Mouse (Mus musculus): ENCODE measurements at regions not wholly inside any gene's neighbourhood (a gene's known extent, or its start where the extent isn't known, plus 50 kb on each side); places are given as distances from the start of the nearest gene placed in this dataset.

DNA sequence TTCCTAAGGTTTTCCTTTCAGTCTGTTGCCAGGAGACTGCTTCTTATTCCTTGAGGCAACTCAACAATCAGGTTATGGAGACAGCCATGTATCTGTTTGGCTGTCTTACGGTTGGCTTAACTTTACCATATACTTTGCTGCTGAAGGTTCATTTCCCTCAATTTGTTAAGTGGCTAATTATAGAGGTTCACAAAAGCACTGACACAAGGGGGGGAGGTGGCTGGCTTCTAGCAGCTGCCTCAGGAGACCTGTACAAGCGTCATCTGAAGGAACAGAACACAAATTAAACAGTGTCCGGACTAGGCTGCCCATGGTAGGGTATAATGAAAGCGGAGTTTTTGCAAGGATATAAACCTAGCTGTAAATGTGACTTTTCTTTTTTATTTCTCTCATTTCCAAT lies 305.0 kb upstream of the Rnf219 start:
- DNase-seq, result no peak

DNA sequence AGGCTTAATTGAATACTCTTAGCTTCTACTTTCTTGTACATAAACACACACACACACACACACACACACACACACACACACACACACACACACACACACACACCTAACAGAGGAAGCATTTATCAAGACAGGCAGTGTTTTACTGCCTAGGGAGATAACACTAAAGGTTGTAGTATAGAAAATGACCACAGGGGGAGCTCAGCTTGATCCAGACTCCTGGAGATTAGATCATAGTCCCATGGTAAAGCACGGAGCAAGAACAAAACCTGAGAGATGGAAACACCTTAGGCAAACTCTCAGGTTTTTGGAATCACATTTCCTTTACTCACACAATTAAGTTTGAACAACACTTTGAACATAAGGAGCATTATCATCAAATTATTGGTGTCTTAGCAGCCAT lies 302.5 kb upstream of the Rnf219 start:
- DNase-seq, result no peak

DNA sequence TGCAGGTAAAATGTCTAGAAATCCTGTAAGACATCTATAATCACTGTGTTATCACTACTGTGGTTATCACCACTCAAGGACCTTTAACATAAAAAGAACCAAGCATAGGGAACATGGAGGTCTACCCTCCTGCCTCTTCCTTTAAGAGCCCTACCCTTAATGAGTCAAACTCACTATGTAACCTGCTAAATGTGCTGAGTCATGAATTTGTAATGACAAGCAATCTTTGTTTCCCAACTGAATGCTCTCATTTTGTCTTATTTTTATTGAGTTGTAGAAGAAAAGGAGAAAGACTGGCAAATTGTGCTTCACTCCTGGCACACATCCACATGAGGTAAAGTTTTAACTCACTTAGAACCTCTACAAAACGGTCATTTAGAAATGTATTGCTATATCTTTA lies 301.8 kb upstream of the Rnf219 start:
- no peak for DNase-seq

DNA sequence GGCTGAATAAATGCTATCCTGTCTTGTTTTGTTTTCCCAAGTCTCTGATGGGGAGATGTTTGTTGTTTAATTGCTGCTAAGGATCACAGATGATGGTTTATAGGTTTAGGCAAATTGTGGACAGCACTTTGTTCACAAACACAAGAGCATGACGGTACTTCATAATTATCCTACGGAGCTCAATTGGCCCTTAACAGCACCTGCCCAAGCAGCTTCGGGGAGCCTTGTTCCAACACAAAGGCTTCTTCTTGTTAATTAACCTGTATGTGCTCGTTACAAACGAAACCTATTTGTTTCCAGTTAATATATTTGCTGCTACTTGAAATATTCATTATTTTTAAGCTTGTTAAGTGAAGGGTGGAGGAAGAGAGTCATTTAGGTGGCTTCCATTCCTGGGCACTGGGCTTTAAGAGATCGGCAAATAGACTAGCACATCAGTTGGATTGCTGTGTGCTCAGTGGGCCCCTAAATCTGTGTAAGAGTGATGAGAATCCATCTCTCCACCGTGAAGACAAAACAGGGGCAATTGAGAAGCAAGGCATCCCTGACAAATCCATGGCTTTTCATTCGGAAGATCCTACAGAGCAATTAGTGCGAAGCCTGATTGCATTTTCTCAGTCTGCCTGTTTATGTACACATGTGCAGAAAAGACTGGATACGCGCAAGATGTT lies 299.6 kb upstream of the Rnf219 start:
- no peak for DNase-seq

DNA sequence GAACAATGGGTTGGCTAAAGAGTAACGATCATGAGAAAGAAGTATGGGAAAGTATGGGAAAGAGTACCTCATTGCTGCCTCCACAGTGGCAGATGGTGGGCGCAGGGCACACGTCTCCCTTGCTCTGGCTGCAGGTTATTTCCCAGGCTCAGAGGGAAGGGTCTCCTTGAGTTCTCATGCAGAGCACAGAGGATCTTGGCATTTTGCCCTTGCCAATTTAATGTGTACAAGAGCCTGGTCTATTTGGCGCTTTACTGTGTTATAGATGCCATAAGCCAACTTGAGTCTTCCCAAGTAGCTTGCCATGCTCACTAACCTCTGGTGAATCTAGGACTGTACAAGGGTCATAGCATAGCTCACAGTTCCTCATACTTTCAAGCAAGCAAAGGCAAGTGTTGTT lies 296.7 kb upstream of the Rnf219 start:
- no peak for DNase-seq

DNA sequence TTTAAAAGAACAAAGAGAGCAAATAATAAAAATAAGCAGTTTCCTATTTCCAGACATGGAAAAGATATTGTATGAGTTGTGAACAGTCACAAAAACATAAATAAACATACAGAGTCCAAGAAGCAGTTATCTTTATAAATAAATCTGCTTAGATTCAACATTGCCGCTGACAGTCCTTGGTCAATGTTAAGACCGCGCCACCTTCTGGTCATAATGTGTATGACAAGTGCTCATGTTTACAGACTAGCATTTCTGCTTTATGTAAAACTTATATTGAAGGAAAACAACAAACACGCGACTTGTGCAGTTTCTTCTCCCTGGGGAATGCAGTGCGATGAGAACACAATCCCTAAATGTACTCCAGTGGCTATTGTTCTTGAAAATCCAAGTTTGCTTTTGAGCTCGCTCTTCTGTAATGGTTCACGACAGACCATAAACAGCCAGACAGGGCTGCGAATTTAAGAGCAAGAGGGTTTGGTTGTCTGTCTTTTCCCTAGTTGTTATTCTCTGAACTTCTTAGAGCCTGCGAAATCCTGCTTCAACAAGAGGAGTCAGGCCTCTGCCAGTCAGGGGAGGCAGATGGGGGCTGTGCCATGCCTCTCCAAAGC lies 291.6 kb upstream of the Rnf219 start:
- DNase-seq, result peak; percentile 29 to 83

DNA sequence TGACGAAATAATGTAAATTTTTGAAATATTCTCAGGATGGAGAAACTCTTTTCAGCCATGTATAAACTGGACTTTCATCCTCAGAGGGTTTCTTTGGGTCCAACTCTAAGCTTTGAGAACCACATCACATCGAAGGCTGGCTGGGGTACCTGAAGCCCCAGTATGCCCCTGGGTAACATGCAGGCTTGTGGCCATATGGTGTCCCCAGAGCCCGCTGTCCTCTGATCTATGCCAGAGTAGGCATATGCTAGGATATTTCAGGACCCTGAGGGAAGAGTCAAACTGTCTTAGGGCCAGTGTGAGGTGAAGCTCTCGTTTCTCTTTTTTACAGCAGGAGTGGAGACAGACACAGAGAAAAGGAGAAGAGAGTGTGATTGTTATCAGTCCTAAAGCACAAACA lies 289.6 kb upstream of the Rnf219 start:
- no peak for DNase-seq

DNA sequence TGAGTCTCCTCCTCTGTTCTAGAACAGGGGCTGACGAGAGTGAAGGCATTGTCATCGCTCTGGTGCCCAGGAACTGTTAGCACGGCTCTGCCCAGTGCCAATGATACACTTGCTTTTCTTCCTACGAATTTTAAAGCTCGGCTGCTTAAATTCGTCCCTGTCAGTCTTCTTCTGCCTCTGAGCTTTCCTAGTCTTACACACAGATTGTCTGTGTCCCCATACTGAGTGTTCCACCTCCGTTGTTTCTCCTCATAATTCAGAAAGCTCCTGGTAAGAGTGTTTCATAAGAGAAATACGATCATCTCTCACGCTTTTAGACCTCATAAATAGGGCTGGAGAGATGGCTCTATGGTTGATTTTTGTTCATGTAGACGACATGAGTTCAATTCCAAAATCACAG lies 282.9 kb upstream of the Rnf219 start:
- no peak for DNase-seq

DNA sequence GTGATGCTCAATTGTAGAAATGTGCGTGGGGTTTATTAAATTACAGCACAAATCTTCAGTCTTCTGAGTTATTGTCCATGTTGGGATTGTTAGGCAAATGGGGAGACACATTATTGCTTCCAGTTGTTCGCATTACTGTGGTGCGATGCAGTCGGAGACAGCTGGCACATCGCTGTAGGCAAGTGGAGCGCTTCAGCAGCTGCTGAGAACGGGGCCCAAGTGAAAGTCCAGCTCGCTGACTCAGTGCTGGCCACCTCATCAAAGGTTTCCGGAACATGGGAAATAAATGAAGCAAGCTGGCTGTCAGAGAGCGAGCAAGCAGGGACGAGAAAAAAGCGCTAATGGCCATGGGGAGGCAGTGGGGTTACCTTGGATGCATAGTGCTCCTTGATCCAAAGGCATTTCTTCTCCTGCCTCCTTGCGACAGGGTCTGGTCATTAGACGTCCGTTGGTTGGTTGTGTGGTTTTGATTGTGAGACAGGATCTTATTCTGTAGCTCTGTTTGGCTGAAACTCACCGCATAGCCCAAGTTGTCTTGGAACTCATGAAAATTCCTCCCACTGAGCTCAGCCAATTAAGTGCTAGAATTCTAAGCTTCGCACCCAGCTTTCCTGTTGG lies 274.0 kb upstream of the Rnf219 start:
- DNase-seq, result no peak

DNA sequence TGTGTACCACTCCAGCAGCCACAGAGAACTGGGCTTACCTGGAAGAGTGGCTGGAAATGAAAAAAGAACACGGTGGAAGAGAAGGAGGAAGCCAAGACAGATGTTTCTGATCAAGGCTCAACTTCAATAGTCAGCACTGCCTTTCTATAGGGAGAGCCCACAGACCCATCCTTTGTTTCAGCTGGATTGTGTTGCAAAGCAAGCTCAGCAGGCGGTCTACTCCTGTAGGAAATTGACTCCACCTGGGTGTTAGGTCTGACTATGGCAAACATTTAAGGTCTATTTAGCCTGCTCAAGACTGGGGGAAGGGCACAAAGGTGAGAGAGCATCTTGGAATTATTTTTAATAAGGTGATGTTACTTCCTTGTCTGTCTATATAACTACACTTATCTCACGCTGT lies 266.9 kb upstream of the Rnf219 start:
- no peak for DNase-seq

DNA sequence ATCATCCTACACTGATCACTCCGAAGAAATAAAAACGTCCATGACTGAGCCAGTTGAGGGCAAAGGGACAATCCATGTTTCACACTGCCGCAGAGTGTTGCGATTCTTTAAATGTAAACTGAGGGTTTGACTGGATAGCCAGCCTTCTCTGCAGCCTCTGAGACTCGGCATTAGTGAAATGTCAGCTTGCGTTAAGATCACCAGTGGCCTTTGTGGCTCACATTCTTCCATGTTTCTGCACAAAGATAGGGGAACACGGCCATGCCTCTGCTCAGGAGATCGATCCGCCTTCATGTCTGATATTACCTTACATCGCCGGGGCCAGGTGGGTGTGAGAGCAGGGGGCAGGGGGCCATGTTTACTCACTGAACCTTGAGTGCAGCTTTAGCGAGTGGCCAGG lies 262.6 kb upstream of the Rnf219 start:
- no peak for DNase-seq

DNA sequence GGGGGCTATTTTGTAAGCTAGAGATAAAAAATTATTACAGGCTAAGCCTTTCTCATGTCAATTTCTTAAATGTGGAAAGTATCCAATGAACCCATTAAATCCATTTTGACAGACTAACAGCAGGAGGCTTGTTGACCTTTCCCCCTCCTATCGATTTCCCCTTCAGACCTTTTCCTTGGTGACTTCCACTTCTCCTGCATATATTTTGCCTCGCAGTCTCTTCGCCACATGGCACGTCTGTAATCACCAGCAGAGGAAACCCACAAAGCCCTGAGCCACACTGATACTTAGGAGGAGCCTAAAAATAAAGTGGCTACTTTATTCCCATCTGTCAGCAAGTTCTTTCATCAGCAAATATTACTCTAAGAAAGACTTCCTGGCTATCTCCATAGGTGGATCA lies 247.5 kb upstream of the Rnf219 start:
- DNase-seq, result no peak

DNA sequence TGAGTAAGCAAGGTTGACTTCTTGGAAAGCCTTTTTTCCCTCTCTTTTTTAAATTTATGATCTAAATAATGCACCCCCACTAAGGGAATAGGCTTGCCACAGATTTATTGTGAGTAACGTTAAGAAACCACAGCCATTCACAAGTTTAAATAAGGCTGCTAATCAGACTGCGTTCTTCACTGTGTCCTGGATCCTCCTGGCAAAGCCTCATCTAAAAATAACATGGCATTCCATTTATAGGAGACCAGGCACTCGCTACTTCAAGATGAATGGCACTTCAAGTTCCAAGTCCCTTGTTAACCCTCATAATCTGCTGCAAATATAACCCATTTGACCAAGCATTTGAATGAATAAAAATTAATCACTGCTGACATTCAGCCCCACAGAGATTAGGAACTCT lies 211.8 kb upstream of the Rnf219 start:
- peak; percentile 20 to 55 for DNase-seq

DNA sequence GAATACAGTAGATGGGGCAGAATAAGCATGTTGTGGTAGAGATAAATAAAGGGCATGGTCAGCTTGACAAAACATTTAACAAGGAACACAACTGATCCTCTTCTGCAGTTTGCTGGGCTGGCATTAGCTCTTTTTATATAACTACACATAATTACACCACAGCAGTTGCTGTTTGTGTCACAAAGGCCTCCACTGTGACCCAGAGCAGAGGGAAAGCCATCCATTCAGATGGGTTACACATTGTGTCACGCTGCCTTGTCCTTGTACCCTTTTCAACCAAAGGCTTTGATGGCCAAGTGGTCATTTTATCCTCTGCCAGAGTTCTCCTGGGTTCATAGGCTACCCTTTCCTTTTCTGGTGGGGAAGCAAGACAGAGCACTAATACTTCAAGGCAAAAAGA lies 209.6 kb upstream of the Rnf219 start:
- no peak for DNase-seq

DNA sequence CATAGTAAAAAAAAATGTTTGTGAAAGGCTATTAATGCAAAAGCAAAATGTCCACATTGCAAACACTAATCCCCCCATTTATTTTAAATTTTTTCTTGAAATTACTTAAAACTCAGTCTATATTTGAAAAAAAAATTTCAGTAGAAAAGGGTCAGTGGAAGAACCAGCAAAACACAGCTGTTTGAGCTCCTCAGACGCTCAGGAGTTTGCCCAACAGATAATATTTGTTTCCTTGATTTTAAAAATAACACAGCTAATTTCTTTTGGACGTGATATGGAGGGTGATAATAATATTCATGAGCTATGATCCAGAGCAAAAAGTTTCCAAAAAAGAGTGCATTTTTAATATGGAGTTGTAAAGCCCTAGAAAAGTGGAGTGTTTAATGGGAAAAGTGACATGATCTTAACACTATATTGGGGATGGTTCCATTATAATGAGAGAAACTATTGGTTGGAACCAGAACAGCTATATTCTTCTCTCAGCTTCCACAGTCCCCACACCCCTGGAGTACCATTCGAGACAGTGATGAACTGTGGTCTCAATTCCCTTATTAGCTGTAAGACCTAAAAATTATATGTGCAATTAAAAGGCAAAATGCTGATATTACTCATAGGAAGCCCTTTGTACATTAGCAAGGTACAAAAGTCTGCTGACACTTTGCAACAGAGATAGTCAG lies 209.0 kb upstream of the Rnf219 start:
- DNase-seq, result no peak

DNA sequence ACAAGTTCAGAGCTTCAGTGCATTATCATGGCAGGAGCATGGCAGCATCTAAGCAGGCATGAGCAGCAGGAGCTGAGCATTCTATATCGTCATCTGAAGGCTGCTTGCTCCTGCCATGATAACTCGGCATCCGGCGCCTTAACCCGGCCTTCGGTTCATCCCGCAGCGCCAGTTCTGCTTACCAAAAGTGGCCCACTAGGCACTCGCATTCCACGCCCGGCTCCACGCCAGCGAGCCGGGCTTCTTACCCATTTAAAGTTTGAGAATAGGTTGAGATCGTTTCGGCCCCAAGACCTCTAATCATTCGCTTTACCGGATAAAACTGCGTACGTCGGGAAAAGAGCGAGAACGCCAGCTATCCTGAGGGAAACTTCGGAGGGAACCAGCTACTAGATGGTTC lies 193.2 kb upstream of the Rnf219 start:
- peak; percentile 65 to 96 for DNase-seq

DNA sequence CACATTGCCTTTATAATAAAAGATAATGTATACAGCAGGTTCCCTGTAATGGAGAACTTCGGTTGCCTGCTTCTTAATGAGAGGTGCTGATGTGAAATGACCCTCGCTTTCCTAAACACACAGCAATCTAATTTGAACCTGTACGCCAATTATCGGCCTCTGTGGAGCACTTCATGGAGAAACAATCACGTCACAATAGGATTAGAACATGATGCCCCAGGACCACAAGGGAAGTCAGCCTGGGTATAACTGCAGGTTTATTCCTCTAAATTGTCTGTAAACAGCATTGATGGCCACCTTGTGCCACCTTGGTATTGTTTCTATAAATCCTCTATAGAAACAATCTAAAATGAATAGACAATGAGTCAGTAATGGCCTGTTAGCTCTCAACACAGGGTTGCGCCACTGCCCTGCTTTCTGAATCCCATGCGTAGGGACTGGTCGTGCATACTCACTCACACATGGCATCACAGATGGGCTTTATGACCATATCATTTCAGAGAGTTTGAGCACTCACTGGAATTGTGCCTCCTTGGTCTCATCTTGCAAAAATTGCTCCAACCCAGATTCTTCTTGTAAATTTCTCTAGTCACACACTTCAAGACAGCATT lies 179.9 kb upstream of the Rnf219 start:
- DNase-seq, result no peak

DNA sequence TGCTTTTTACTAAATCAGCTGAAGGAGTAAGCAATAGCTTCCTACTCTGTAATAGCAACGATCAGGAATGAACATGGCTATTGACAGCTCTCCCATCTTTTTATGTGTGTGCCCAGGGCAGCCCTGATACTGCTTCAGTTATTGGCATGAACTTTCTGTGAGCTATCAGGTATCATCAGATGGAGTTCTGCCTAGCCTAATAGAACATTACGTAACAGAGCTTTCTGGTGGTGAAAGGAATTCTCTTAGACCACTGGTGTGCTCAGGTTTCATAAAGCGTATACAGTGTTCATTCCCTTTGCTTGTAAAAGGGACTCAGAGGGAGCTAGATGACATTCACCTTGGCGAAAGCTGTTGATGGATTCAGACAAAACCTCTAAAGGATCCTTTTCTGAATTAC lies 176.5 kb upstream of the Rnf219 start:
- no peak for DNase-seq

DNA sequence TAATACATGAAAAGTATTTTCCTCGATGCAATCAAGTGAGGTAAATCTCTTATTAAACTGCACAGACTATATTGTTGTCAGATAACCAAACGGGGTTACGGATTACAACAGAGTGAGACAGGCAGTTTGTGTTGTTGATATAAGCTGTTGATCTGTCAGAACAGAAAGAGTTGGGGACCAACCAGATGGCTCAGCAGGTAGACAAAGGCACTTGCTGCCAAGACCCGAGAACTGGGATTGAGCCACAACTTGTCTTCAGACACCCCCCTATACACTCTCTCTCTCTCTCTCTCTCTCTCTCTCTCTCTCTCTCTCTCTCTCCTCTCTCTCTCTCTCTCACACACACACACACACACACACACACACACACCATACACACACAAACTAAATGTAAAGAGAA lies 172.7 kb upstream of the Rnf219 start:
- no peak for DNase-seq

DNA sequence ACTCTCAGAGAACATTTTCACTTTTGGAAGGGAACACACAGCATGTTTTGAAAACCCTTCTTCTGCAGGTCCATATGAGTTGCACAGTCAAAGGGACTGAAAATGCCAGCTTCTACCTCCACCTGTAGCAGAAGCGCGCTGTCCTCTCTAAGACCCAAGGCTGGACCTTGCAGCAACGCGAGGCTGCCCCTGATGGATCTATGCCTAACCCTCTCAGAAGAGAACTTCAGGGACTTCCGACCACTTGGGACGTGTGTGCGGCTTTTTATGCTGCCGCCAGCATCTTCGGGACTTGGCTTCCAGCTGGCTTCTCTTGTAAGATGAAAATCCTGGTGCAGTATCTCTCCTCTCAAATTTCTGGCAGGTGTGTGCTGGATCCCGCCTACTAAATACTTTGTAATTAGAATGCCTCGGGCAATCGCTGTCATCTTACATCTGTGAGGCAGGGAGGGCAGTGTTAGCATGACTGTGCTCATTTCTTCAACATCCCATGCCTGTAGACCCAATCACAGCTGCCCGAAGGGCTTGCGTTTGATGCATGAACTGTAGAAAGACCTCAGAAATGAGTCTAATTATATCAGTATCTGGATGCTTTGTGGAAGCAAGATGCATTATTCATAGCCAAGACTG lies 171.8 kb upstream of the Rnf219 start:
- DNase-seq, result no peak

DNA sequence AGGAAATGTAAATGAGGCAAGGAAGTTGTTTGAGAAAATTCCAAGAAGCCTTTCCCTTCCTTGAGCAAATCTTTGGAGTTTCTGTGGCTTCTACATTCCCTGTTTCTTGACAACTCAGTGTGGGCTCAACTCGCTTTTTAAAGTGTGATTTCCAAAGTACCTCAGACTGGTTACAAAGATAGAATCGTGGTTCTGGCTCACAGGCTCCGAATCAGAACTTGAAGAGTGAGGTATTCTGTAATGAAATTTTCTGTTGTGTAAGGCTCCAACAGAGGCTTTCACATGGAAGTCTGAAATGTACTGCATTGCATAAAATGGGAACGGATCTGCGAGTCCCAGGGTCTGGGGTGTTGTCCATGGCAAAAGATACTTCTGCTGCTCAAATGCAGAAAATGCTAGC lies 170.2 kb upstream of the Rnf219 start:
- DNase-seq, result no peak

DNA sequence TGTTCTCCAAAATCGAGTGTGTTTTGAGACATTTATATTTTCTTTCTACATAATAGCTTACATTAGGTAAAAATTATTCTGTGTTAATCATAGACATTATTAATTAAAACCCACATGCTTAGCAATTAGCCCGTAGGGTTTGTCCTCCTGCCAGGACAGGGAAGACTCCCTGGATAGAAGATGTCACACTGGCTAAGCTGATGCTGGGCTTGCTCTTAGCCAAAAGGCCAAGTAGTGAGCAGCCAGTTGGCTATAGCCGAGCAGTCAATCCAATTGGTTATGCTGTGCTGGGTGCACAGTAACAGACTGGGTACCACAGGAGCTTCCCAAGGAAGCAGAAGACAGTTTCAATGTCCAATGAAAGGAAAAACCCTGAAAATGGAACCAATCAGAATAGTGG lies 166.0 kb upstream of the Rnf219 start:
- no peak for DNase-seq

DNA sequence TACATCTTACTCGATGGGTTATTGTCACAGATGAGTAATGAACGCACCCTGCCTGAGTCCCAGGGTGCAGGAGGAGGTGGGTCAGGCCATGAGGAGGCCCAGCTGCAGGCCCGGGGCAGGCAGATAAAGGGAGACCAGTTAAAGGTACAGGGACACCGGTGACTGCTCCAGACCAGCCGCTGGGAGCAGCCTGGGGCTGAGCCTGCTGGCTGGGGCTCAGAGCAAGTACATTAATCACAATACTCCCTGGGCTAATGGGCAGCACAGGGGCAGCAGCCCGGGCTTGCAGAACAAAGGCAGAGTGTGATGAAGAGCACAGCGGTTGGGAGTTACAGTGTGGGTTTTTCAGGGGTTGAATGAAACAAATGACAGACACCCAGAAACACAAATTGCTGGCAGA lies 154.4 kb upstream of the Rnf219 start:
- no peak for DNase-seq
